Mouse (Mus musculus) myocyte (in vitro differentiated cells): Measurements from ENCODE around the gene Arfip1.

Experiments used
- POLR2A ChIP-seq: IDR thresholded peaks from one replicate; pipeline ENCODE4 v1.6.1; 2011; ENCODE audit warnings: low read depth, mild to moderate bottlenecking, control low read depth, moderate library complexity; ENCODE audit not compliant: insufficient read length
- POLR2AphosphoS2 ChIP-seq: IDR thresholded peaks from one replicate; pipeline ENCODE4 v1.6.1; 2011; ENCODE audit warnings: low read depth, control low read depth; ENCODE audit not compliant: insufficient read length
- USF1 ChIP-seq: IDR thresholded peaks from one replicate; pipeline ENCODE4 v1.6.1; 2011; ENCODE audit warnings: low read depth, mild to moderate bottlenecking, control low read depth, moderate library complexity

GRCm38 (mm10) chr3:84477498-84477897 lies 104.9 kb downstream of the Arfip1 start:
- no peak for TF ChIP-seq POLR2A
- no peak for TF ChIP-seq POLR2AphosphoS2
- no peak for TF ChIP-seq USF1
